Mouse (Mus musculus) neural tube, embryonic 14.5 days (tissue): ENCODE measurements around the gene Lfng. TPM values are rescaled to one million over a fixed set of nuclear protein-coding genes. Genes with fewer than 3 reads are reported as not detected.

Experiments used
- ATAC-seq: fragments of 200-750 bp; cut with Nextera tagmentation; 2 replicates; pipeline ENCODE4 v1.8.0; 2017; ENCODE audit warnings: low read depth, mild to moderate bottlenecking, moderate TSS enrichment, moderate library complexity
- H3K27ac ChIP-seq: fragments of 300-500 bp; sonication (generic); 2 replicates; pipeline ENCODE4 v1.5.1; 2014; ENCODE audit warnings: low read depth, mild to moderate bottlenecking, control low read depth, low read length, moderate library complexity, mixed read lengths
- H3K27me3 ChIP-seq: fragments of 300-500 bp; sonication (generic); 2 replicates; pipeline ENCODE4 v1.6.1; 2014; ENCODE audit warnings: low read length; ENCODE audit not compliant: control insufficient read depth, insufficient read depth
- H3K36me3 ChIP-seq: fragments of 300-500 bp; sonication (generic); 2 replicates; pipeline ENCODE4 v1.6.1; 2014; ENCODE audit warnings: low read length, mixed read lengths; ENCODE audit not compliant: control insufficient read depth, insufficient read depth
- H3K4me1 ChIP-seq: fragments of 300-500 bp; sonication (generic); 2 replicates; pipeline ENCODE4 v1.6.1; 2014; ENCODE audit warnings: low read length; ENCODE audit not compliant: control insufficient read depth, insufficient read depth
- H3K4me2 ChIP-seq: fragments of 300-500 bp; sonication (generic); 2 replicates; pipeline ENCODE4 v1.6.1; 2014; ENCODE audit warnings: mild to moderate bottlenecking, low read depth, low read length, control low read depth
- H3K4me3 ChIP-seq: fragments of 300-500 bp; sonication (generic); 2 replicates; pipeline ENCODE4 v1.5.1; 2014; ENCODE audit warnings: low read depth, low read length, control low read depth, mixed read lengths
- H3K9ac ChIP-seq: fragments of 300-500 bp; sonication (generic); replicated peaks from 2 replicates; pipeline ENCODE4 v1.6.1; 2014; ENCODE audit warnings: low read depth, mild to moderate bottlenecking, control low read depth, low read length, mixed read lengths
- H3K9me3 ChIP-seq: fragments of 300-500 bp; sonication (generic); 2 replicates; pipeline ENCODE4 v1.6.1; 2016; ENCODE audit warnings: low read length; ENCODE audit not compliant: control insufficient read depth
- WGBS: fragments of 180-500 bp; shearing (Covaris S2); extraction: QIAGEN DNeasy Blood & Tissue Kit; methylation state at CpG from one replicate; pipeline ENCODE4 v1.1.7; 2014; 5-methylcytosine and 5-hydroxymethylcytosine counted together
- polyA plus RNA-seq: library from polyadenylated mRNA; unstranded; fragments of >200 nt; fragmentation: Nextera tagmentation; extraction: Ambion mirVana; gene quantifications from 2 replicates; pipeline ENCODE4 v1.2.1, GENCODE M21; 2014

Lfng gene
- polyA plus RNA-seq, 1 experiment from 2014 or later = 18.2 TPM

GRCm38 (mm10) chr5:140624961-140625360 lies 17.8 kb downstream of the Lfng start:
- Histone ChIP-seq H3K27ac (no peak overlapping the region), H3K4me1 (no peaks in the 10 kb centered on the region), H3K4me2 (no peak overlapping the region), H3K9ac (no peak overlapping the region), H3K9me3 (no peaks in the 10 kb centered on the region), H3K36me3 (peaks cover 74% of the 10 kb centered on the region), H3K4me3 (no peak overlapping the region), H3K27me3 (no peaks in the 10 kb centered on the region)
- WGBS = 96% methylated on average over 12 of the region's 13 CpGs
- no peak for ATAC-seq

GRCm38 (mm10) chr5:140627580-140627979 lies 20.5 kb downstream of the Lfng start:
- Histone ChIP-seq H3K4me1 (no peaks in the 10 kb centered on the region), H3K4me3 (no peak overlapping the region), H3K9ac (no peak overlapping the region), H3K36me3 (peaks cover 89% of the 10 kb centered on the region), H3K27me3 (no peaks in the 10 kb centered on the region), H3K4me2 (no peak overlapping the region), H3K27ac (no peak overlapping the region), H3K9me3 (no peaks in the 10 kb centered on the region)
- no peak for ATAC-seq
- 94% methylated on average over 5 of the region's 5 CpGs for WGBS

- ATAC-seq = no peak
Observed at GRCm38 (mm10) chr5:140628995-140629394, 21.9 kb downstream of the Lfng start.

GRCm38 (mm10) chr5:140633432-140633831 lies 26.3 kb downstream of the Lfng start:
- no peak for ATAC-seq
- Histone ChIP-seq H3K4me1 (peaks cover 10% of the 10 kb centered on the region; the same call in 1 of the 2 replicates), H3K4me3 (no peak overlapping the region), H3K27ac (no peak overlapping the region), H3K9me3 (no peaks in the 10 kb centered on the region), H3K27me3 (no peaks in the 10 kb centered on the region), H3K36me3 (peaks cover 77% of the 10 kb centered on the region), H3K4me2 (no peak overlapping the region), H3K9ac (no peak overlapping the region)
- WGBS = 93% methylated on average over 7 of the region's 7 CpGs

More at GRCm38 (mm10) chr5:140628995-140629394, 21.9 kb downstream of the Lfng start:
- H3K4me2 ChIP-seq = no peak overlapping the region
- no peak overlapping the region for H3K4me3 ChIP-seq
- peaks cover 88% of the 10 kb centered on the region for H3K36me3 ChIP-seq
- H3K27me3 ChIP-seq = no peaks in the 10 kb centered on the region
- H3K9ac ChIP-seq = no peak overlapping the region
- no peaks in the 10 kb centered on the region for H3K9me3 ChIP-seq
- 99% methylated on average over 9 of the region's 9 CpGs for WGBS
- H3K27ac ChIP-seq = no peak overlapping the region
- no peaks in the 10 kb centered on the region for H3K4me1 ChIP-seq

- Histone ChIP-seq H3K4me2 (no peak overlapping the region), H3K4me3 (no peak overlapping the region), H3K27ac (no peak overlapping the region), H3K9me3 (no peaks in the 10 kb centered on the region), H3K27me3 (no peaks in the 10 kb centered on the region), H3K9ac (no peak overlapping the region), H3K4me1 (peaks cover 10% of the 10 kb centered on the region), H3K36me3 (peaks cover 71% of the 10 kb centered on the region)
- 93% methylated on average over 26 of the region's 26 CpGs for WGBS
- no peak for ATAC-seq
Observed at GRCm38 (mm10) chr5:140634798-140635722, 27.9 kb downstream of the Lfng start.

- no peak overlapping the region for H3K4me3 ChIP-seq
- peaks cover 62% of the 10 kb centered on the region for H3K36me3 ChIP-seq
- ATAC-seq = no peak
- H3K4me1 ChIP-seq = peaks cover 22% of the 10 kb centered on the region
- no peak overlapping the region for H3K4me2 ChIP-seq
- H3K9me3 ChIP-seq = no peaks in the 10 kb centered on the region
- no peak overlapping the region; the same call in 1 of the 2 replicates for H3K27ac ChIP-seq
- H3K9ac ChIP-seq = no peak overlapping the region
- WGBS = 88% methylated on average over 7 of the region's 7 CpGs
- no peaks in the 10 kb centered on the region for H3K27me3 ChIP-seq
Observed at GRCm38 (mm10) chr5:140636316-140637057, 29.4 kb downstream of the Lfng start.

- no peak overlapping the region for H3K4me2 ChIP-seq
- H3K4me3 ChIP-seq = no peak overlapping the region
- H3K9me3 ChIP-seq = no peaks in the 10 kb centered on the region
- 42% methylated on average over 6 of the region's 6 CpGs for WGBS
- no peak overlapping the region for H3K9ac ChIP-seq
- peaks cover 57% of the 10 kb centered on the region for H3K36me3 ChIP-seq
- peaks cover 27% of the 10 kb centered on the region for H3K4me1 ChIP-seq
- ATAC-seq = no peak
- no peaks in the 10 kb centered on the region for H3K27me3 ChIP-seq
- no peak overlapping the region; the same call in 1 of the 2 replicates for H3K27ac ChIP-seq
Observed at GRCm38 (mm10) chr5:140637058-140637410, 29.9 kb downstream of the Lfng start.

GRCm38 (mm10) chr5:140637989-140638388 lies 30.9 kb downstream of the Lfng start:
- Histone ChIP-seq H3K27me3 (no peaks in the 10 kb centered on the region), H3K4me2 (no peak overlapping the region), H3K4me1 (peaks cover 35% of the 10 kb centered on the region), H3K9ac (no peak overlapping the region), H3K36me3 (peaks cover 48% of the 10 kb centered on the region), H3K4me3 (no peak overlapping the region), H3K9me3 (no peaks in the 10 kb centered on the region), H3K27ac (no peak overlapping the region)
- no peak for ATAC-seq
- 89% methylated on average over 3 of the region's 3 CpGs for WGBS

- H3K27ac ChIP-seq = no peak overlapping the region
- H3K36me3 ChIP-seq = peaks cover 44% of the 10 kb centered on the region
- H3K9ac ChIP-seq = no peak overlapping the region
- 92% methylated on average over 6 of the region's 6 CpGs for WGBS
- no peak overlapping the region for H3K4me3 ChIP-seq
- no peaks in the 10 kb centered on the region for H3K27me3 ChIP-seq
- no peak for ATAC-seq
- H3K4me2 ChIP-seq = no peak overlapping the region
- no peaks in the 10 kb centered on the region for H3K9me3 ChIP-seq
- H3K4me1 ChIP-seq = peaks cover 37% of the 10 kb centered on the region
Observed at GRCm38 (mm10) chr5:140638484-140638883, 31.4 kb downstream of the Lfng start.
